Mouse (Mus musculus): ENCODE data around the gene Masp2. TPM values are rescaled to one million over a fixed set of nuclear protein-coding genes. Genes with fewer than 3 reads are reported as not detected.

Masp2 gene
- total RNA-seq, 2 experiments from 2014 or later, result 1.7 to 2.6 TPM

Other genes starting within 250 kb of the Masp2 start
- 1 to 10 TPM; 8.0 to 9.2 TPM for gene Ubiad1, start 157.8 kb upstream of the Masp2 start, total RNA-seq (2021)
- 10 to 100 TPM; 91.6 to 97.9 TPM for gene Mtor, start 153.9 kb upstream of the Masp2 start, total RNA-seq (2021)
- under 1 TPM; 0.61 to 0.77 TPM for gene Angptl7, start 102.1 kb upstream of the Masp2 start, total RNA-seq (2021)
- 10 to 100 TPM; 47.1 to 47.2 TPM for gene Exosc10, start 44.1 kb upstream of the Masp2 start, total RNA-seq (2021)
- 10 to 100 TPM; 72.1 to 77.0 TPM for gene Srm, start 11.1 kb upstream of the Masp2 start, total RNA-seq (2021)
- 100 to 1,000 TPM; 214 to 220 TPM for gene Tardbp, start 24.5 kb downstream of the Masp2 start, total RNA-seq (2021)
- gene Gm572, start 40.8 kb downstream of the Masp2 start, total RNA-seq (2021), result not detected
- 1 to 10 TPM; 1.2 to 1.4 TPM for gene Casz1, start 201.9 kb downstream of the Masp2 start, total RNA-seq (2021)